Mouse (Mus musculus) naive thymus-derived CD4-positive, alpha-beta T cell, adult 2 months (primary cell): ENCODE measurements around the gene Gfod2.

ENCODE experiments used
- DNase-seq: peaks from one replicate; pipeline ENCODE4 v3.0.0-alpha.2; 2011; ENCODE audit warnings: low read depth

Gene Gfod2

GRCm38 (mm10) chr8:105757796-105758276, 628 bp downstream of the Gfod2 start:
- no peak for DNase-seq

DNA sequence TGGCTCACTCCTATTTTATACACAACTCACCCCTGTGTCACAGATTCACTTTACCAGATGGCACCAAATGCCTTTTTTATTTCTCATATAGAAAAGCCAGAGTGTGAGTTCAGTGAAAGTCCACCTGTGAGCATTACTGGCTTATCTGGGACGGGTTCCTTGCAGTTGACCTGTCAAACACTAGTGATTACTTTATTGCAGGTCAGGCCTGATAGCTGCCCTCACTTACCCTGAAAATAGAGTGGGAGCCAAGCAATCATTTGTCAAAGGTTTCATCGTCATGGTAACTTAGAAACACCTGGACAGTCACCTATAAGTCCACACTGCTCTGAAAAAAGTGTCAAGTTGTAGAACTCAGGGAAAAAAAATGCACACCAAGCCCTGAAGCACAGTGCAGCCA, 3.8 kb downstream of the Gfod2 start:
- DNase-seq, result no peak

- DNase-seq, result no peak
These were observed 4.5 kb downstream of the Gfod2 start for GRCm38 (mm10) chr8:105753916-105754315.

DNA sequence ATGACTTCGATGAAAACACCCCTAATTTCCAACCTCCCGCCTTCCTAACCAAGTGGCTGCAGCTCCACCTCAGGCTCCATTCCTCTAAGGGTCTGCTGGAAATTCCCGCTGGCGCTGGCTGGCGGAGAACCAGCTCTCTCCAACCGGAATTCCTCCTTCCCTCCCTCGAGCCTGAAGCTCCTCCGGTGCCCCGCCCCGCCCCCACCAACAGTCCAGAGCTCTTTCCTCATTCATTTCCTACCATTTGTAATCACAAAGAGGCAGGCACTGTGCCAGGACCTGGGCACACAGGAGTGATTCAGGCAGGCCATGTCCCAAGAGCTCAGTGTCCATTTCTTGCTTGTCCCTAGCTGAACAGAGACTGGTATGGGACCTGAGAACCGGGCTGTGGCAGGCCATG, 7.9 kb downstream of the Gfod2 start:
- DNase-seq, result no peak

DNA sequence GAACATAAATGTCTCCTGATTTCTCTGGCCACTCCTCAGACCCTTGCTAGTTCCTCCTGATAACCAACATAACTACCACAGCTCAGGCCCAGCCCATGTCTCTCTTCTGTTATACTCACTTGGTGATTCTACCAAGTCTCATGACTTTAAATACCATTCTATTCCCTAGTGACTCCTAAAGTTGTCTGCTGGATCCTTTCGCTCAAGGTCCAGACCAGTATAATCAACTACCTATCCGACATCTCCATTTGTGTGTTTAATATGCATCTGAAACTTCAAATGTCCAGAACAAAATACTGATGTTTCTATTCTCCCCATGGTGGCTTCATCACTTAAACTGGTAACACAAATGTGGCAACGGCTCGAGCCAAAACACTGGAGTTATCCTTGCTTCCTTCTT, 15.2 kb downstream of the Gfod2 start:
- no peak for DNase-seq

DNA sequence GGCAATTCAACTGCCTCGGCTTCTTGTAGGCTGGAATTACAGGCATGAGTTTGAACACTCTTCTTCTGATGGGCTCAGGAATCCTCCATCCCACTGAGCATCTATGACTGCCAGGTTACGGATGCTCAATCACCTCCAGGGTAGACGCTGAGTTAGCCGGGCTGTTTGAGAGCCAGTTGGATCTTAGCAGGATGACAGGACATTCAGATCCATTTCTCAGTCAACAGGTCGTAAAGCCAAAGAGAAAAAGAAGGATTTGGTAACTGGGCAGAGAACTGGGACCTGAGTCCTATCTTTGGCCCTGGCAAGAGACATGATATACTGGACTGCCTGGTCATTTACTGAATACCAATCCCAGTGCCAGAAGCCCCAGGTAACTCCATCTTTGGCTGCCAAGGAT, 19.2 kb downstream of the Gfod2 start:
- DNase-seq, result no peak

DNA sequence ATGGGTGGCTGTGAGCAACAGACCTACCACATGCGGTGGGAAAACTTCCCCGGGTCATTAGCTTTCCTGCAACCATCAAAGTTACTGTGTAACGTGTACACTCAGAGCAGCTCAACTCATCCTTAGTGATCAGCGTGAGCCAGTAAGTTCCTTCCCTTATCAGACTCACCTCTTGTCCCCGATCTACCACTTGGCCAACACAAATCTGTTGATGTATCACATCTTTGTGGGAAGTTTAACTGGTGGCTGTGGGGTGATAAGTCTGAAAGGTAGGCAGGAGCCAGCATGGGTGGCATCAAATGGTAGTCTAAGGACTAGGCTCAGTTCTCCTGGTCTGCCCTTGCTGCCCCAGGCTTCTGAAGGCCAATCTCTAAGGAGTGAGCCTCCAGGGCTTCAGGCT, 26.3 kb downstream of the Gfod2 start:
- no peak for DNase-seq

- peak; percentile 66 for DNase-seq
These were observed 30.9 kb downstream of the Gfod2 start for GRCm38 (mm10) chr8:105727397-105728124.

DNA sequence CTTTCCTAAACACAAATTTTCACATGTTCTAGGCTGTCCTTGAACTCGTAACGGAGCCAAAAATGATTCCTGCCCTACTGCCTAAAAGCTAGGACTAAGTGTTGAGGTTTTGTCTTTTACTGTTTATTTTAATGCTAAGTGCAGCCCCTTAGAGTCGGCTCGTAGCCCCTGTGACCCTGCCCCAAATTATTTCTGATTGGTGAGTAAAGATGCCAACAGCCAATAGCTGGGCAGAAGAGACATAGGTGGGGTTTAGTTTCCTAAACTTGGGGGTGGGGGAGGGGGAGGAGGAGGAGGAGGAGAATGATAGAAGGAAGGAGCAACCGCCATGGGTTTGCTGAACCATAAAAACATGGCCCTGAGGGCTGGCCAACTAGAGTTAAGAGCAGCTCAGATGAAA, 32.7 kb downstream of the Gfod2 start:
- DNase-seq, result no peak

- no peak for DNase-seq
These were observed 35.6 kb downstream of the Gfod2 start for GRCm38 (mm10) chr8:105722861-105723260.

DNA sequence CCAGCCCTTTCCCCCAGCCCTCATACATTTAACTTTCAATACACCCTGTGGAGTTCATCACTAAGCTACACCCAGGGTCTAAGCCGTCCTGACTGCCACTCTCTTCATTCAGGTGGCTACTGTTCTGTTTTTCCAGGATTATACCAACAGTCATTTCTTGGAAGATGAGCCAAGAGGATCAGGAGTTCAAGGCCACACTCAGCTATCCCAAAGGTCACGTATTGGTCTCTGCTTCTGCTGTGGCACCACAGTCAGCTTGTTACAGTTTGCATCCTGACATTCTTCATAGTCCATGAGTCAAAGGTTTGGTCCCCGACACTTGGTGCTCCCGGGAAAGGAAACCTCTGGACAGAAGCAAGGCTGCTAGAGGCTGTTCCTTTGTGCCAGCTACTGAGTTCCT, 38.8 kb downstream of the Gfod2 start:
- DNase-seq, result no peak

- DNase-seq, result no peak
These were observed 42.0 kb downstream of the Gfod2 start for GRCm38 (mm10) chr8:105716302-105716945.

DNA sequence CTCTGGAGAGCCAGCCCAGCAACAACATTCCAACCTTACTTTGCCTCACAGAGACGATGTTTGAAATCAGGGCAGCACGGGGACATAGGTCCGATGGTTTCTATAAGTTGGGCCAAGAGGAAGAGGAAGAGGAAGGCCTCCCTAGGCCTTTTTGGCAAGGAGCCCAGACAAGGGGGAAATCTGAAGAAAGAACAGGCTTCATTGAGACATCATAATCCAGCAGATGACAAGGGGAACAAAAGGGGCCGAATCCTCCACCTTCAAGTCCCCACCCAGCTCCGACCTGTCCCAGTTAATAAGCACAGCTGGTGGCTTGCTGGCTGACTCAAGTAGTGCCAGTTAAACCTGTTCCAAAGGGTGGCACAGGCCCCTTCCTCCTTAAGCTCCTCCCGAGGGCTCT, 43.4 kb downstream of the Gfod2 start:
- DNase-seq, result no peak

- DNase-seq, result peak; percentile 94
These were observed 44.3 kb downstream of the Gfod2 start for GRCm38 (mm10) chr8:105714139-105714538.

- no peak for DNase-seq
These were observed 46.2 kb downstream of the Gfod2 start for GRCm38 (mm10) chr8:105712286-105712685.

DNA sequence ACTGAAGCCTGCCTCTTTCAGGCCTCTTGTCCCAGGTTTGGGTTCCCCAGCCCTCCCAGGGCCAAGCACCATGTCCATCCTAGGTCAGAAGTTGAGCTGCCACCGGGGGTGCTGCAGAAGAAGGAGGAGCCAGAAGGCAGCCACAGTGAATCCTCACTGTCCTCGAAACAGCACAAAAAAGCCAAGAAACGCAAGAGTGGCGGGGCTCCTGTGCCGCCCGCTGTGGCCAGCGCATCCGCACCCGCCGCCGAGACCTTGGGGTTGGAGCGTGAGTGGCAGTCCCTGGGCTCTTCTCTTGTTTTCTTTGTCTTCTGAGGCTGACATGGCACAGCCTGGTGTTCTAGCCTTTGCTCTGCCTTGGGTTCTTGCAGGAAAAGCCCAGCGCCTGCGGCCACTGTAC, 49.1 kb downstream of the Gfod2 start:
- no peak for DNase-seq

DNA sequence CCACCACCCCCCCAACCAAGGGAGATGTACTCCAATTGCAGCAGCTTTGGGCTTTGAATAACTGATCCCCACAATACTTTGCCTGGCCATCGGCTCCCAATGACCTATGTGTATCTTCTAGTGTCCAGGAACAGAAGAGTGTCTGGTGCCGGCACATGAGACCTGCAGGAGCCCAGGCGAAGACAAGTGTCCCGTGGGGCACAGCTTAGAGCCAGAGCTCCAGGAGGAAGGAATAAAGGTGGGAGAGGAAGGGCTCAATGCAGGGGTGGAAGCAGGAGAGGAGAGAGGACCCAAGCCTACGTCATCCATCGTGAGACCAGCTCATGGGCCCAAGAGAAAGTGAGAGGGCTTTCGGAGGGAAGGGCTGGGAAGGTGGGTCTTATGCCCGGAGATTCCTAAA, 49.8 kb downstream of the Gfod2 start:
- no peak for DNase-seq

GRCm38 (mm10) chr8:105707498-105708403, 50.7 kb downstream of the Gfod2 start, which contains the start of the genes 4933405L10Rik and Enkd1:
TSS of gene 4933405L10Rik (plus strand) at chr8:105707655.
TSS of gene Enkd1 (minus strand) at chr8:105708210.
- DNase-seq, result peak; percentile 88

- DNase-seq, result no peak
These were observed 52.0 kb downstream of the Gfod2 start for GRCm38 (mm10) chr8:105706426-105706825.

DNA sequence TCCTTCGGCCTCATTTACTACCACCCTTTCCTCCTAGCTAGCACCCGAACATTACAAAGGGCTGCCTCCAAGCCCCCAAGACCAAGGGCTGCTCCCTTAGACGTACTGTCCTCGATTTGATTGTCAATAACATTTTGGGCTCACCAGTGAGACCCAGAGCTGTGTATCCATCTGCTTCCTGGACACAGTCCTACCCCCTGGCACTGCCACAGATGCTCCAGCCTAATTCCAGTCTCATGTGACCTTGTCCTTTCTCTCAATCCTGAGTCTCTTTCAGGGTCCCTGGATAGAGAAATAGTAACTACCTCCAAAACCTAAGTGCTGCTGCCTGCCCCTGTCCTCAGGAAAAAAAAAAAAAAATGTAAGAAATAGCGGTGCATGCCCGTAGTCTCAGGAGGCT, 53.5 kb downstream of the Gfod2 start:
- no peak for DNase-seq

DNA sequence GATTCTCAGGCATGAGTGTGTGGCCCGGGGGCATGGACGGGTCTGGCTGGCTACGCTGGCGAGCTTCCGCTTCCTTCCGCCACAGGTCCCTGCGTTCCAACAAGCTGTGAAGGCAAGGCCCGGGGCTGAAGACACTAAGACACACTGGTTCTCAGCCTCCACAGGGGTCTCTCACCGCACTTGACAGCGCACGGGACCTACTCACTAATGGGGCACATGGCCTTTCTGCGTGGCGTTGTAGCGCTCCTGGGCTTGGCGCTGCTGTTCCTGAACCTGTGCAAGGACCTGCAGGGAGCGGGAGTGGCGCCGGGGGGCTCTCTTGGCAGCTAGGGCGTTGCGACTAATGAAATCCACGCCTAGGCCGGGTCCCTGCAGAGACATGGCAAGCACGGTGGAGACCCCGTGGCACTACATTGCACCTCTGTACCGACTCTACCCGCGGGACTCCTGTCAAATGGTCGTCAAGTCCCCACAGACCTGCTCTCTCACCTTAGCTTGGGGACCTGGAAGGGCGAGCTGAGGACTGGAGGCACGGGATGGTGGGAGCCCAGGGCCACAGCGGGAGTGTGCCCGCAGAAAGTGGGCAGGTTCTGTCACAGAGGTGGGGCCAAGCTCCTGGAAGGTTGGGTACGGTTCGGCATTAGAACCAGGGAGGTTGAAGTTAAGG, 54.2 kb downstream of the Gfod2 start:
- no peak for DNase-seq
